Mouse (Mus musculus): ENCODE data around the gene Sox6.
"Not testable (repeated sequence)": the region's sequence is repeated elsewhere in the genome, so short reads cannot be mapped to it uniquely, and the experiment has no call there.

Gene Sox6

GRCm38 (mm10) chr7:115662121-115662520 is 376.5 kb downstream of the Sox6 start:
- no peak for DNase-seq (ENCODE audit: low spot score in 2 of 2)

- DNase-seq (ENCODE audit: low spot score in 2 of 2) = no peak
These were observed 391.9 kb downstream of the Sox6 start for GRCm38 (mm10) chr7:115646696-115647095.

- DNase-seq (ENCODE audit: low spot score in 2 of 2) = no peak
These were observed 392.6 kb downstream of the Sox6 start for GRCm38 (mm10) chr7:115645971-115646447.

- DNase-seq (ENCODE audit: low spot score in 2 of 2) = no peak
These were observed 393.2 kb downstream of the Sox6 start for GRCm38 (mm10) chr7:115645272-115645970.

GRCm38 (mm10) chr7:115630691-115631090 is 407.9 kb downstream of the Sox6 start:
- DNase-seq (ENCODE audit: low spot score in 2 of 2) = no peak

- no peak for DNase-seq (ENCODE audit: low spot score in 2 of 2)
These were observed 408.3 kb downstream of the Sox6 start for GRCm38 (mm10) chr7:115630287-115630686.

GRCm38 (mm10) chr7:115628766-115629165 is 409.8 kb downstream of the Sox6 start:
- DNase-seq (ENCODE audit: low spot score in 2 of 2) = no peak

- DNase-seq (ENCODE audit: low spot score in 2 of 2) = no peak
These were observed 412.6 kb downstream of the Sox6 start for GRCm38 (mm10) chr7:115625956-115626355.

- peak in 1 of 2 experiments; percentile 21 for DNase-seq (ENCODE audit: low spot score in 2 of 2)
These were observed 413.6 kb downstream of the Sox6 start for GRCm38 (mm10) chr7:115624907-115625552.

- DNase-seq (ENCODE audit: low spot score in 2 of 2) = no peak
These were observed 414.1 kb downstream of the Sox6 start for GRCm38 (mm10) chr7:115624451-115624850.

- DNase-seq (ENCODE audit: low spot score in 2 of 2) = no peak
These were observed 422.8 kb downstream of the Sox6 start for GRCm38 (mm10) chr7:115615697-115616237.

GRCm38 (mm10) chr7:115607485-115607884 is 431.1 kb downstream of the Sox6 start:
- DNase-seq (ENCODE audit: low spot score in 2 of 2) = no peak

- not testable (repeated sequence) for DNase-seq (ENCODE audit: low spot score in 2 of 2)
These were observed 432.5 kb downstream of the Sox6 start for GRCm38 (mm10) chr7:115606125-115606524.

GRCm38 (mm10) chr7:115604883-115605282 is 433.7 kb downstream of the Sox6 start:
- no peak for DNase-seq (ENCODE audit: low spot score in 2 of 2)

GRCm38 (mm10) chr7:115597376-115597775 is 441.2 kb downstream of the Sox6 start:
- DNase-seq (ENCODE audit: low spot score in 2 of 2) = peak; percentile 11 to 33

- no peak for DNase-seq (ENCODE audit: low spot score in 2 of 2)
These were observed 458.1 kb downstream of the Sox6 start for GRCm38 (mm10) chr7:115580461-115580860.

GRCm38 (mm10) chr7:115579826-115580225 is 458.8 kb downstream of the Sox6 start:
- no peak for DNase-seq (ENCODE audit: low spot score in 2 of 2)

GRCm38 (mm10) chr7:115576387-115576786 is 462.2 kb downstream of the Sox6 start:
- no peak for DNase-seq (ENCODE audit: low spot score in 2 of 2)

GRCm38 (mm10) chr7:115574834-115575233 is 463.8 kb downstream of the Sox6 start:
- no peak for DNase-seq (ENCODE audit: low spot score in 2 of 2)

- DNase-seq (ENCODE audit: low spot score in 2 of 2) = no peak
These were observed 469.8 kb downstream of the Sox6 start for GRCm38 (mm10) chr7:115568821-115569240.

- DNase-seq (ENCODE audit: low spot score in 2 of 2) = peak in 1 of 2 experiments; percentile 12
These were observed 470.3 kb downstream of the Sox6 start for GRCm38 (mm10) chr7:115568301-115568700.

GRCm38 (mm10) chr7:115566818-115567217 is 471.8 kb downstream of the Sox6 start:
- DNase-seq (ENCODE audit: low spot score in 2 of 2) = no peak

GRCm38 (mm10) chr7:115565060-115565426 is 473.6 kb downstream of the Sox6 start:
- no peak for DNase-seq (ENCODE audit: low spot score in 2 of 2)
